Mouse (Mus musculus) embryo, embryonic 11.5 days (tissue): ENCODE results near the gene Slc17a5.

ENCODE experiments used
- DNase-seq: peaks from one replicate; pipeline ENCODE4 v3.0.0-alpha.2; 2012; ENCODE audit warnings: low read depth, low spot score

Gene Slc17a5

DNA sequence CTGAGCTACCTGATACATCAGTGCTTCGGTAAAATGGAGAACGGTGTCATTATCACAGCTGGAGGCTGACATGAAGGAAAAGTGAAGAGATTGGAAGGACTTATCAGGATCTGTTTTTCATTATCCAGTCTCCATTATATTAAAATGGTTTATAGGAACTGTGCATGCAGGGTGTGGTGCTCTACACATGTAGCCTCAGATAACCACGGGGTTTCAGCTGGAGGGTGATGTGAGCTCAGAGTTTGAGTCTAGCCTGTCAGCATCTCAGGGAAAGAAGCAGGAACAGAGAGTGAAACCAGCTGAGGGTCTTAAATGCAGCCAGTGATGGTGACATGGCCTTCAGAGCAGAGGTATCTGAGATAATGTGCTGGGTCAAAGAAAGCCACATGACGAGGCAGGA lies 28.4 kb downstream of the Slc17a5 start:
- no peak for DNase-seq

DNA sequence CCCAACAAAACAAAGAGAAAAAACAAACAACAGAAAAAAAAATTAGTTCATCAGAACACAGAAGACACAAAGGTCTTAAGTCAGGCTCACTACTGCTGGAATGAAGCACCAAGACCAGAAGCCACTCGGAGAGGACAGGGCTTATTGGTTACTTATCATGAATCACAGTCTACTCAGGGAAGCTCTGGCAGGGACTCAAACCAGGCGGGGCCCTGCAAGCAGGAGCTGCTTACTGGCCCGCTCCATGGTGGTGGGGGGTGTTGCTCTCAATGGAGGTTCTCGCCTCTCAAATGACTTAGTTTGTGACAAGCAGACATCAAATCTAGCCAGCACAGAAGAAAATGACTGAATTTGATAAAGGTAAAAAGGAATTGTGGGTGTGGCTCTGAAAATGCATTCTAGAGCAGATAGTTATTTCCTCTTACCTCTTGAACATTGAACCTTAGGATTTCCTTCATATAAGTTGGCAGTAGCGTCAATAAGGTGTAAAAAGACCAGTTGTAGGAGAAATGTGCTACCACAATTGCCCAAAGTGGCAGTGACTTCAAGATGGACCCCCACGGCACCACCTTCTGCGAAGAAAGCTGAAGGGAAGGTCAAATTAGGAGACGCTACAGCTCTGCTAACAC lies 29.1 kb downstream of the Slc17a5 start:
- DNase-seq = no peak

DNA sequence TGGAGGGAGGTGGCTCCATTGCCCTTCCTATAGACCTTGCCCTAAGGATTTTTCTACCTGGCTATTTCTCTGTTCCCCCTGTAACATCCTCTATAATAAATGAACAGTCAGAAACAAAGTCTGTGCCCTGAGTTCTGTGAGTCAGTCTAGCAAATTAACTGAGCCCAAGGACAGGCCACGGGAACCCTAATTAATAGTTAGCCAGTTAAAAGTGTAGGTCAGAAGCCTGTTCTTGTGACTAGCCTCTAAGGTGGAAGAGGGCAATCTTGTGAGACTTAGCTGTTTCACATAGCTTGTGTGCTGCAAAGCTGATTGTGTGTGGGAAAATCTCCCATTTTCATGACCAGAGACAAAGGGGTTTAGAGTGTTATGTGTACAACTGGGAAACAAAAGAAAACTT lies 30.8 kb downstream of the Slc17a5 start:
- no peak for DNase-seq

DNA sequence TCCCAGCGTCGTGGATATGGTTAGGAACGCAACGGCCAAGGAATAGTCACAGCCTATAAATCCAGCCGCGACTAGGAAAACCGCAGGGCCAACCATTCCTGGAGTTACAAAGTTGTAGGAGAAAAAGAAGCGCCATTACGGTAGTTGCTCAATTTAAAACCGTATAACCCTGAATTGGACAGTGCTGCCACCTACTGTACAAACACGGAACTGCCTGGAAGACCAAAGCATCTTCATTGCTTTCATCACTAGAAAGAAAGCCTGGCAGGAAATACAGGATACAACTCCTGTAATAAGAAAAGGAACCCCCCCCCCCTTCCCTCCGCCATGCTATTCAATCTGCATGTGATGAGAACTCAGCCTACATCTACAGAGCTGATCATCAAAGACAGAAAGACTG lies 34.9 kb downstream of the Slc17a5 start:
- peak; percentile 50 for DNase-seq

DNA sequence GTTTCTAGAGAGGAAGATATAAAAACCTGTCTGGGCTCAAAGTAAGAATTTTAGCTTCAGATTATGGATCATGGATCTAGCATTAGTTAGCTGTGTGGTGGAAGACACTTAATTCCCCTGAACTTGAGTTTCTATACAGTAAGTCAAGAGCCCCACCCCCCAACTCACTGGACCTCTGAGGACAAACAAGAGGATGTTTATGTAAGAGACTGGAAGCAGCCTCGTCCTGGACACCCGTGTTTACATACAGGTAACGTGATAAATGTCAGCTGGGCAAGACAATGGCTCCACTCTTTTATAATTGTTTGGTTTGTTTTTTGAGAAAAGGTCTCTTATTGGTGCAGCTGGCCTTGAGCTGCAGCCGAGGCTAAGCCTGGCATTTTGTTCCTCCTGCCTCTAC lies 36.1 kb downstream of the Slc17a5 start:
- DNase-seq = no peak

DNA sequence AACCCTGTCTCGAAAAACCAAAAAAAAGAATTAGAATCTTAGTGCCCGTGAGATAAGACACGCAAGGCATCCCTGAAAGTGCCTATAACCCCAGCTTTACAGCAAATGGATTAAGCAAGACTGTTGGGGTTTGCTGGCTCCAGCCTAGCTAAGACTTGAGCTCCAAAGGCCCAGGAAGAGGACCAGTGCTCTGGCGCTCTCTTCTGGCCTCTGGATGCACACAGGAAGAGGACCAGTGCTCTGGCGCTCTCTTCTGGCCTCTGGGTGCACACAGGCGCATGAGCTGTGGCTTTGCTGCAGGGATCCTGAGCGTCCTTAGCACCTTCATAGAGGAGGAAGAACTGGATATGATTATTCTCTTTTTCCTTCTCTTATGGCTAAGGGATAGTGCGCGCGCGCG lies 40.1 kb downstream of the Slc17a5 start:
- DNase-seq = no peak

DNA sequence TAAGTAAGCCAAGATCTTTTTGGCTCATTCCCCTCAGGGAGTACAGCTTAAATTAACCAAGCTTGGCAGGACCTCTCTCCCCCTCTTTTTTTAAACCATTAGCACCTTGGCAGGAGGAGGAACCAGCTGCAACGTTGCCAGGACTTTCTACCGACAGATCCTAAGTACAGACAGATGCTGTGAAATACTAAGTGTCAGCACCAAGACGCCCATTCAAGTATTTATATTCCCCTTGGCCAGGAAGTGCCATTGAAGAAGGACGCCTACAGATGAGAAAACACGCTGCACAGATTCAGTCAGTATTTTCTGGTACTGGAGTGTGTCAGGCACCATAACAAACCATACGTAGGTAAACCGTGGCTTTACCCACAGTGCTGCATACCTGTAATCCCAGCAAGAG lies 40.9 kb downstream of the Slc17a5 start:
- DNase-seq = no peak

DNA sequence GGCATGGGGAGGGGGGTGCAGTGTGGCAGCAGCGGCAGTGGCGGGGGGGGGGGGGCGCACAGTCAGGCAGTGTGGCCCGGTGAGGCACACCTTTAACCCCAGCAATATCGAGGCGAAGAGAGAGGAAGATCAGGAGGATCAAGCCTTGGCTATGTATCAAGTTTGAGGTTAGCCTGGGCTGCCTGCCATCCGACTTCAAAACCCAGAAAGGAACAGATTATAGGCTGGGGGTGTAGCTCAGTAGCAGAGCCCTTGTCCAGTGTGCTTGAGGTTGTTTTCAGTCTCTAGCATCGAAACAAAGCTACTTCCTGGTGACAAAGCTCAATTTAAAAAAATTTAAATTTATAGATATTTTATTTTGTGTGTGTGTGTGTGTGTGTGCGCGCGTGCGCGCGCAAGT lies 46.1 kb downstream of the Slc17a5 start:
- DNase-seq = no peak

DNA sequence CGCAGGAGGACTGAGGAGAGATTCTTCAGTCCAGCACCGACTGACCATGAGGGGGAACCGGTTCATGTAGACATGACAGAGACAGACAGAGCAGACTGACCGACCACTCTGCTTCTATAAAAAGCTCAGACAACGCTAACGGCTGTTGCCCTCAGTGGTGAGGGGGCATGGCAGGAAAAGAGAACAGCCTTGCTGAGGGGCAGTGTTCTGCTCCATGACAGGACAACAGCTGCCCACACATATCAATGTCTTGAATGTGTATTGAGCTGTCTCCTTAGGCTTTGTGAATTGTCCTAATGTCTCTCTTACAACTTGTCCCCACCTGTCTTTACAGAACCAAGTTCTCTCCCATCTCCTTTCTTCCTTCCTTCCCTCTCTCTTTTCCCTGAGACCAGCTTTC lies 49.4 kb downstream of the Slc17a5 start:
- no peak for DNase-seq

DNA sequence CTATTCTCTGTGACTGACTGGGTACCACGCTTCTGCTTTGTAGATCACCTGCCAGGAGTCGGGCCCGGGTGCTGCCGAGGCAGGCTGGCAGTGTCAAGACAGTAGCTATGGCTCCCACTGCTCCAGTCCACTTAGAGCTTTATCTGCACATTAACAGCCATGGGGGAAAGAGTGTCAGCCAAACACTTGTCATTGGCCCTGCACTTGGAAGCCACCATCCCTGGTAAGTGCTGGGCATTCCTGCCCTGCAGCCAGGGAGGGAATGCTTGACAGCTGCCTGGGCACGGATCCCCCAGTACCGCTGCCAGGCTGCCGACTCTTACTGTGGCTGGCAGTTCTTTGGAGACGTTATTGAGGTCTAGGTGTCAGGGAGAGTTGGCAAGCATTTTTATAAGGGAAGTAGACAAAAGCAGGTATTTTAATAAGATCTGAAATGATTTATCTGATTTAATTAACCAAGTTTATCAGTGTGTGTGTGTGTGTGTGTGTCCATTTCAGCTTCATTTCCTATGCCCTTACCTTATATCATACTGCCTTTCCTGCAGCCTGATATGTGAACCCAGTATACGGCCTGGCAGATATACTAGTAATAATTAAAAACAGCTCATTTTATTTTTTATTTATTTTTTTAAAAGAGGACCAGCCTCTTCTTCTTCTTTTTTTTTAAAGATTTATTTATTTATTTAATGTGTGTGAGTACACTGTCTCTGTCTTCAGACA lies 50.5 kb downstream of the Slc17a5 start:
- DNase-seq = no peak

DNA sequence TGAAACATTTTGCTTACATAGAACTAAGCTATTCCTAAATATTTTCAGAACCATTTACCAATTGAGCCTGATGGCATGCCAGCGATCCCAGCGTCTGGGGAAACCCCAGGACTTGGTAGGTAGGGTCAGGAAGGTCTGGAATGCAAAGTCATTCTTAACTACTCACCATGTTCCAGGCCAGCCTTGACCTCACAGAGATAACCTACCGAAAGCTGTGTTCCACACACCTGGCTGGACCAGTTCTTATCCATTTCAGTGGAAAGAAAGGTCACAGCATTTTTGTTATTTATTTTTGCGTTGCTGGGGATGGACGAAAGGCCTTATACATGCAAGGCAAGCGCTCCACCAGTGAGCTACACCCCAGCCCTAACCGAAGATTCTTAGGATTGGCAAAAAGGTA lies 53.2 kb downstream of the Slc17a5 start:
- DNase-seq = no peak

DNA sequence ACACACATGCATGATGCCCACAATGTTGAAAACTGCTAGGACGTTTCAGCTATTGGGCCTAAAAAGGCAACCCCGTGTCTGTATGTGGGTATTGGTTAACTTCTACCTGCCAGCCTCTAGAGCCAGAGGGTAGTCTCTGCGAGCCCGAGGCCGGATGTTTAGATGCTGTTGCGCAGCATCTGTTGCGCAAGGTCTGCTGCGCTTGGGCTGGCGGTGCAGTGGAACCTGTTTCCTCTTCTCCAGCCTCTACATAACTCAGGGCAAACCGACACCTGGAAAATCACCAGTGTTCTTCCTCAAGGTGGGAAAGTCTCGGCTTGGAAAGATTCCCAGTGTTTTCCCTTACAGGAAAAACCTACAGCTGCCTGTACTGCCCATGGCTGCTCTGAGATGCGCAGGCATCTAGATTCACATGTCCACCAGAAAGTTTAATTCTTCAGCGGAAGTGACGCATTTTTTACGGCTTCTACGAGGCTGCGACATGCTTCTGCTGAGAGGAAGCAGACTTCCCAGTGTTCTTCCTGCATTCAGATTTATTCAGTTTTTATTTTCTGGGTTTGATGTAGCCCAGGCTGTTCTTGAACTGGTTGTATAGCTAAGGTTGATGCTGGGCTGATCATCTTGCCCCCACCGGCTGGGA lies 54.4 kb downstream of the Slc17a5 start:
- DNase-seq = no peak

DNA sequence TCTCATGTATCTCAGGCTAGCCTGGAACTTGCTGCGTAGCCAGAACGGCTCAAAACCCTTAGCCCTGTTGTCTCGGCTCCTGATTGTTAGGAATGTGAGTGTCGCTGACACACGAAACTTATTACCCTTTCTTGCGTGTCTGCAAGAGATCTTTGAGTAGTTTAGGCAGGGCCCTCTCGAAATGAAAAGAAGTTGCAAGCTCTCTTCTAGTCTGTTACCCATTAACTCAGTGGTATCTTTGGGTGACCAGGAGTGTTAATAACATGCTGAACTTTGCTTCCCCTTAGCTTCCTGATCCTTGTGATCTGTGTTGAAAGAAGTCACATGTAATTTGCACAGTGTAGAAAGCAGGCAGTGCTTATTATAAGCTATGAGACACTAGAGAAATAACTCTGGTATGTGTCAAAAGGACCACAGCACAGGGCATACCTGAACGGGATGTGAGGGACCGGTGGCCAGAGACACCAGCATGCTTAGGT lies 55.5 kb downstream of the Slc17a5 start:
- no peak for DNase-seq

DNA sequence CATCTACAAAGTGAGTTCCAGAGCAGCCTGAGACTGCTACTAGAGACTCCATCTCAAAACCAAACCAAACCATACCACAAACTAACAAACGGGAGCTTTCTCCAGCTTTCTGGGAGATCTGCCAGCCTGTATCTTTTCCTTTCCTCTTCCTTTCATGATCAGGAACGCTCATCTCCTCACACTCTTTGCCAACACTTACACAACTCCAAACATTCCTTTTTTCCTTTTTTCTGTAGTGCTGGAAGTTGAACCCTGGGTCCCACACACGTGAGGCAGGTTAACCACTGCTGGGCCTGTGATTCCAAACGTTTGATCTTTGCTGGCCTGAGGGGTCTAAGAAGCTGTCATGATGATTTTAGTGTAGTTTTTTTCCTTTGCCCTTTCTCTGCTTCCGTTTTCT lies 56.0 kb downstream of the Slc17a5 start:
- DNase-seq = no peak

DNA sequence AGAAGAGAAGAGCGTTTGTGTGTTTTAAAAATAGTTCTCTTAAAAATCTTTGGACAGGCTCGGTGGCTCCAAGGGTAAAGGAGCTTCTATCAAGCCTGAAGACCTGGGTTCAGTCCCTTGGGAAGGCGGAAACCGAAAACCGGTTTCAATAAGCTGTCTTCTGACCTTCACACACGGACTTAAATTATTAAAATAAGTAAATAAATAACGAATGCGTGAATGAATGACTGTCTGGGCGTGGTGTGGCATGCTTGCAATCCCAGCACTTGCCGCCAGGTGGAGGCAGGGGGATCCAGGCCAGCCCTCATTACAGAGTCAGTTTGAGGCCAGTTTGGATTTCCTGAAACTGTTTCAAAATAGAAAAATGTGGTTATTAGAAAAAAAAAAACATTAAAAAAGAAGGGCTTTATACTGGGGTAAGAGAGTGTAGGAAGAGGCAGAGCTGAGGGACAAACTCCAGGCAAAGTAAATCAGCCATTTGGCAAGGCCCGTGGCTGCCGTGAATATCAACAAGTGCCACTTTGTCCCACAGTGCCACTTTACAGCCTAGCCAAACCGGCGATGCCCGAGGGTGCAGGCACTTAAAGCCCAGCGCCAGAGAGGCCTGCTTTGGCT lies 60.0 kb downstream of the Slc17a5 start:
- peak; percentile 68 for DNase-seq

DNA sequence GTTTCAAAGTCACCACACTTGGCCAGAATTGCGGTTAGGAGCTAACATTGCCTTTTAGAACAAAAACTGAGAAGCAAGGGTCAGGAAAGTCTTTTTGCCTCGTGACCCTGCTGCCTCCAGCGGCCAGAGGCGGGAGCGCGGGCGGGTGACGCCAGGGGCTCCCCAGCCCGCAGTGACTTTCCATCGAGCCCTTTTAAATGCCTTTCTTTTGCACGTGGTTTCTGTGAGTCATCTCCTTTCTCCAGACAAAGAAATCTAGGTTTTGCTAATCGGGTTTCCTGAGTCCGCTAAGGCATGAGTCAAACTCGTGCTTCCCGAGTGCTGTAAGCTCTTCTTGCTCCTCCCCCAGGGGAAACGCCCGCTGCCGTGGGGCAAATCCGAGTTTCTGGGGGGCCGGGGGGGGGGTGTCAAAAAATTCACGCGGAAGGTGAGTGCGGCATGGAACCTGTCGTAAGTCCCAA lies 60.5 kb downstream of the Slc17a5 start:
- peak; percentile 31 for DNase-seq

DNA sequence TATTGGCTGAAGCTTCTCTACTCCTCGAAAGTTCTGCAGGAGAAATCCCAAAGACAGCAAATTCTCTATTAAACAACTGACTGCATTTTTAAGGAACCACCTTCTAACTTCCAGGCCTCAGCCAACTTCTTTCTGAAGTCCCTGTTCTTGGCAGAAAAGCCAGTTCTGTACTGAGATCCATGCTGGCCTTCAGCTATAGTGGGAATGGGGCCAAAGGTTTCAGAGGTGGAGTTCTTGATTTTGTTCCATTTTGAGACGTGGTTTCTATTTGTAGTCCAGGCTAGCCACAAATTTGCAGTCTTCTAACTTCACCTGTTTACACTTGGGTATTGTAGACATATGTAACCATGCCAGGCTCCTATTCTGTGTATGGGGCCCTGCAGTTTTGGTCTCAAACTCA lies 61.6 kb downstream of the Slc17a5 start:
- DNase-seq = no peak

DNA sequence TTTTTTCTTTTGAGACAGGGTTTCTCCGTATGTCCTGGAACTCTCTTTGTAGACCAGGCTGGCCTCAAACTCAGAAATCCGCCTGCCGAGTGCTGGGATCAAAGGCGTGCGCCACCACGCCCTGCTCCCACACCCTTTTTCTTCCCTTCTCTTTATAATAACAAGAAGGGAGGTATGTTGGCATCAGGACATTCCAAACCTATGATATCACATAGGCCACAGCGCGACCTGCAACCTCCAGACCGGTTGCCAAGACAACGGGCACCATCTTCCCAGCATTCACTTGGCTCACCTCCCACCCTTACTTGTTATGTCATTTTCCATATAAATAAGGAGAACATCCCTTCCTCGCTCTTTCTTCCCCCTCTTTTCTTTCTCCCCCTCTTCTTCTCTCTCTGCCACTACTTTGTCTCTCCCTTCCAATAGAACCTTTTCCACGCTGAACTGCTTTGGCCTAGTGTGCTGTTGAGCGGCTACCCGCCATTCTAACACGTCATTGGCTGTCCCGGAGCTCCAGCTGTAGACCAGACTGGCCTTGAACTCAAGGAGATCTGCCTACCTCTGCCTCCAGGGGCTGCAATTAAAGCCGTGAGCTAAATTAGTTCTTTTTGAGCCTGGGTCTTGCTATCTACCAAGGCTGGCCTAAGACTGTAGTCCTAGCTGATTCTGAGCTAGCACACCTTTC lies 62.2 kb downstream of the Slc17a5 start:
- DNase-seq = no peak

DNA sequence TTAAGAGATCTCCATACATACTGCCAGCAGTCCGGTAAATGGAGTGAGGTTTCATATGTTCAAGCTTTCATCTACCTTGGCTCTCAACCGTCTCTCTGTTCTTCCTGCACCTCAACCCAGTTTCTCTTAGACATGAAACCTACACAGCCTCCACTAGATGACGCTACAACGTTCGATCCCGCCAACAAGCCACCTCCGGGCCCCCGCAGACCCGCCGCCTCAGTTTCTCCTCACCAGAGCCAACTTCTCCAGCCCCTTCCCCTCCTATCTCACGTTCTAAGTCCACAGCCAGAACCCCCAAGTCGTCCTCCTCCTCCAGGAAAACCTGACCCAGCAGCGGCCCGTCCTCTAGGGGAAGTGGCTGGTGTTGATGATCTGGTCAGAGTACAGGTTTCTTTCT lies 66.2 kb downstream of the Slc17a5 start:
- no peak for DNase-seq

DNA sequence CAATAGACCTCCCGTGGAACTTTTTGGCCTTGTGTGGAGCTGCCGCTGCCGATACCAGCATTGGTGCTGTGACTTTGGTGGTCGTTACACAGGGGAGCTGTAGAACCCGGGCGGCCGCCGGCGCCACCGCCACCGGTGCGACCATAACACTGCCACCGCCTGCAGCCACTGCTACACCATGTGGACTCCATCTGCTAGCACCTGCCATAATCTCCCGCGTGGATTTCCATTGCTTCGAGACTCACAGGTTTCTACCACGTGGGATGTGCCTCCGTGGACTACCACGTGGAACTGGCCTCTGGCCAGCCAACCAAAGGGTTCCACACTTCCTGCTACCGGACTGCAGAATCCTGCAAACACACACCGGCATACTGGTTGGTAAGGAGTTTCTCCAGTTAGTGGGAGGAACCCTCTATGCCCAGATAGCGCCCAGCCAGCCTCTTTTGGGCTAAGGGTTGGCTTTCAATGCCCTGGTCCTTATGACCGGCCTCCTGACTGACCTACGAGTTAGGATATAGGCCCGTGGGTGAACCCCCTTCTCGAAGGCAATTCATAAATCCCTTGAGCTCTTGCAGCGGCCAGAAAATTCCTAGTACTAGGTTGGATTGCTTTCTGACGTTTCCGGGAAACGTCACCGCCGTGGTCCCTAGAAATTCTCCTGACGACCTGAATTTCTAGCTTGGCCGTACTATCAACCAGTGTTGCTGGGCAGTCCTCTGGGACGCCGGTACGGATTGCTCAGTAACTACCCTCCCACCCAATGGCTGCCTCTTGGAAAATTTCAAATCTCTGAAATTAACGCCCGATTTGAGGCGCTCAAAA lies 66.8 kb downstream of the Slc17a5 start:
- DNase-seq = no peak
